Mouse (Mus musculus) kidney, embryonic 15.5 days (tissue): ENCODE results near the gene Srrm3. TPM values are rescaled to one million over a fixed set of nuclear protein-coding genes. Genes with fewer than 3 reads are reported as not detected.

Experiments used
- ATAC-seq: fragments of 200-750 bp; cut with Nextera tagmentation; replicated peaks from 2 replicates; pipeline ENCODE4 v1.8.0; 2017; ENCODE audit warnings: moderate TSS enrichment; ENCODE audit not compliant: low FRiP score
- H3K27ac ChIP-seq: fragments of 300-500 bp; sonication (generic); 2 replicates; pipeline ENCODE4 v1.5.1; 2015; ENCODE audit warnings: mild to moderate bottlenecking, inconsistent platforms
- H3K27me3 ChIP-seq: fragments of 300-500 bp; sonication (generic); 2 replicates; pipeline ENCODE4 v1.6.1; 2015; ENCODE audit warnings: inconsistent platforms
- H3K36me3 ChIP-seq: fragments of 300-500 bp; sonication (generic); 2 replicates; pipeline ENCODE4 v1.6.1; 2015; ENCODE audit warnings: inconsistent platforms
- H3K4me1 ChIP-seq: fragments of 300-500 bp; sonication (generic); 2 replicates; pipeline ENCODE4 v1.6.1; 2015; ENCODE audit warnings: inconsistent platforms
- H3K4me2 ChIP-seq: fragments of 300-500 bp; sonication (generic); 2 replicates; pipeline ENCODE4 v1.6.1; 2015; ENCODE audit warnings: moderate library complexity, mild to moderate bottlenecking, inconsistent platforms
- H3K4me3 ChIP-seq: fragments of 300-500 bp; sonication (generic); replicated peaks from 2 replicates; pipeline ENCODE4 v1.5.1; 2015; ENCODE audit warnings: mild to moderate bottlenecking, inconsistent platforms
- H3K9ac ChIP-seq: fragments of 300-500 bp; sonication (generic); 2 replicates; pipeline ENCODE4 v1.6.1; 2015; ENCODE audit warnings: mild to moderate bottlenecking, inconsistent platforms
- H3K9me3 ChIP-seq: fragments of 300-500 bp; sonication (generic); replicated peaks from 2 replicates; pipeline ENCODE4 v1.6.1; 2016; ENCODE audit warnings: inconsistent platforms
- WGBS: fragments of 180-500 bp; shearing (Covaris S2); methylation state at CpG from one replicate; pipeline ENCODE4 v1.1.7; 2015; ENCODE audit warnings: mixed read lengths; 5-methylcytosine and 5-hydroxymethylcytosine counted together
- polyA plus RNA-seq: library from polyadenylated mRNA; unstranded; fragments of >200 nt; fragmentation: Nextera tagmentation; extraction: Ambion mirVana; gene quantifications from 2 replicates; pipeline ENCODE4 v1.2.1, GENCODE M21; 2015

Srrm3 gene
- polyA plus RNA-seq, 1 experiment from 2014 or later = 1.2 TPM

DNA sequence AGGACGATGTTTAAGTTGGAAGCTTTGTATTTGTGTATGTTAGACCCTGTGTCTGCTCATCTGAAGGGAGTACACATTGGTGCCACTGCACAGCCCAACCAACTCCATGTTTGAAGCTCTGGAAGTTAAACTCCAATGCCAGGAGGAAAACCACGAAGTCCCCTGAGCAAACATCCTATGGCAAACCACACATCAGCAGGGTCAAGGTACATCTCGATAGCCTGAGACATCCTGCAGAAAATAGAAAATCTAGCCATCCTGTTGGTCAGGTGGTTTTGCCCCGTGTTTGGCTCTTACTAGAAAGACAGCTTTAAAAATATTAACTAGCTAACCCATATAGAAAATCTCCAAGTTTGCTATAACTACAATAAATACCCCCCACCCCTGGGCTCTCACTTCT lies 92.3 kb downstream of the Srrm3 start:
- H3K9me3 ChIP-seq = no peaks in the 10 kb centered on the region
- no peak for ATAC-seq
- no peak overlapping the region for H3K9ac ChIP-seq
- H3K4me2 ChIP-seq = no peak overlapping the region
- 71% methylated on average over 4 of the region's 4 CpGs for WGBS
- no peaks in the 10 kb centered on the region for H3K36me3 ChIP-seq
- H3K4me3 ChIP-seq = no peak overlapping the region
- no peak overlapping the region for H3K27ac ChIP-seq
- no peaks in the 10 kb centered on the region for H3K27me3 ChIP-seq
- peaks cover 5% of the 10 kb centered on the region; the same call in 1 of the 2 replicates for H3K4me1 ChIP-seq

DNA sequence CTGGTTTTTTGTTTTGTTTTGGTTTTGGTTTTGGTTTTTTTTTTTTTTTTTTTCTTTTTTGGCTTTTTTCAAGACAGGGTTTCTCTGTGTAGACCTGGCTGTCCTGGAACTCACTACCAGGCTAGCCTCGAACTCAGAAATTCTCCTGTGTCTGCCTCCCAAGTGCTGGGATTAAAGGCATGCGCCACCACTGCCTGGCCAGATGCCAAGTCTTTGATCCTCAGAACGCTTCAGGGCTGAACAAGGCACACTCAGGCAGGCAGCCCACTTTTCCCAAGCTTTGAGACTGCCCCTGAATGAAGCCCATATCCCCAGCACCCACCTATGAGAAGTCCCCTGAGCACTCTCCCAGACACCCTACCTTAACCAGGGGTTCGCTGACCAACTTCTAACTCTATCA lies 93.1 kb downstream of the Srrm3 start:
- H3K36me3 ChIP-seq = no peaks in the 10 kb centered on the region
- no peaks in the 10 kb centered on the region for H3K27me3 ChIP-seq
- no peaks in the 10 kb centered on the region for H3K9me3 ChIP-seq
- H3K4me3 ChIP-seq = no peak overlapping the region
- H3K4me1 ChIP-seq = peaks cover 5% of the 10 kb centered on the region; the same call in 1 of the 2 replicates
- ATAC-seq = no peak
- 63% methylated on average over 4 of the region's 4 CpGs for WGBS
- no peak overlapping the region for H3K27ac ChIP-seq
- H3K9ac ChIP-seq = no peak overlapping the region
- no peak overlapping the region for H3K4me2 ChIP-seq

DNA sequence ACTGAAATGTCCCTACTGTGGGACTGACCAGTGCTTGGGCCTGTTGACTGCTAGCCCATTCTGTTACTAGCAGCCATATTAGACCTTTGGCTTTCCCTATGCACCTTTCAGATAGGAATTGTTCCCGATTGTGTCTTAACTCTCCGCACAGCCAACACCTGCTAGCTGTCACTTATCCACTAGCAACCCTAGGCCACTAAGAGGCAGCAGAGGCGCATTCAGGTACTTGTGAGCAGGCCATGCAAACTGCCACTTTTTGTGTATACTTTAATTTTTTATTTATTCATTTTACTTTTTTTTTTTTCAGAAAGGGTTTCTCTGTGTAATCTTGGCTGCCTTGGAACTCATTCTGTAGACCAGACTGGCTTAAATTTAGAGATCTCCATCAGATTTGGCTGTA lies 94.0 kb downstream of the Srrm3 start:
- Histone ChIP-seq H3K27ac (no peak overlapping the region), H3K4me2 (no peak overlapping the region), H3K9me3 (no peaks in the 10 kb centered on the region), H3K9ac (no peak overlapping the region), H3K36me3 (no peaks in the 10 kb centered on the region; the same call in 1 of the 2 replicates), H3K4me1 (peaks cover 6% of the 10 kb centered on the region), H3K4me3 (no peak overlapping the region), H3K27me3 (no peaks in the 10 kb centered on the region)
- WGBS = 84% methylated on average over 3 of the region's 3 CpGs
- ATAC-seq = no peak

DNA sequence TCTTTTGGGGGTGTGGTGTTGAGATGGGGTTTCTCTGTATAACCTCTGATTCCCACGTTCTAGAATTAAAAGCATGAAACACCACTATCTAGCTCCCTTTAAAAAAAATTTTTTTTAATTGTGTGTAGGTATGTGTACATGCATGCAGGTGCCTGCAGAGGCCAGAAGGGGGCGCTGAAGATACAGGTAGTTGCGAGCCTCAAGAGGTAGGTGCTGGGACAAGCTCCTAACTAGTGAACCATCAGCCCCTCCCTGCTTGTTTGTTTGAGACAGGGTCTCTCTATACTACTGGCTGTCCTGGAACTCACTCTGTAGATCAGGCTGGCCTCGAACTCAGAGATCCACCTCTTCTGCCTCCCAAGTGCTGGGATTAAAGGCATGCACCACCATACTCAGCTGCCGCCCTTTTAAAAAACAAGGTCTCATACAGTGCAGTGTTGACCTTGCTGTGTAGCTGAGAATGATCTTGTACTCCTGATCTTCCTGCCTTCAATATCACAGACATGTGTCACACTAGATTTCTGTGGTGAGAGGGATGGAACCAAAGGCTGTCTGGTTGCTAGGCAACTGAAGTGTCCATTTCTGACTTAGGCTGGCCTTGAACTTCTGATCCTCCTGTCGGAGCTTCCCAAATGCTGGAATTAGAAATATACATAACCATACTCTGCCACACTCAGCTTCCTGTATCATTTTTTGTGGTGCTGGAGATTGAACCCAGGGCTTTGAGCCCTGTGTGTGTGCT lies 94.8 kb downstream of the Srrm3 start:
- Histone ChIP-seq H3K9me3 (no peaks in the 10 kb centered on the region), H3K4me1 (peaks cover 11% of the 10 kb centered on the region), H3K36me3 (peaks cover 7% of the 10 kb centered on the region), H3K9ac (no peak overlapping the region), H3K27ac (no peak overlapping the region), H3K27me3 (no peaks in the 10 kb centered on the region), H3K4me2 (no peak overlapping the region), H3K4me3 (no peak overlapping the region)
- ATAC-seq = no peak
- WGBS = 63% methylated on average over 6 of the region's 6 CpGs

DNA sequence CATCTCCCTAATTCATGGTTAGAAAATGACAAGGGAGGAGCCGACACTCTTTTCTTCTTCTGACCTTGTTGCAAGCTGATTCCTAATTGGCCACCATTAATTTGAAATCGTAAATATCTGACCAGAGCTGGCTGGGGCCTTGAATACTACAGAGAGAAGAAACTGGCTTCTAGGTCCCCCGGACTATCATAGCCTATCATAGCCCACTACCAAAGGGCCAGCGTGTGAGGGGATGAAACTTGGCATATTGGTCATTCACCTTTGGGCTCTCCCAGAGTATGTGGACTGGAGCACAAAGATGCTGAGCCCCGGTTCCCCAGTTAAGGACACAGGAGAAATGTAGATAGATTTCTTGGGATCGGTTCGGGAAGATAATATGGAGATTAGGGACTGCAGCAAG lies 96.4 kb downstream of the Srrm3 start:
- ATAC-seq = peak; percentile 15
- Histone ChIP-seq H3K9ac (0 out of 2 replicates have a peak overlapping the region, but pooled peaks have one; percentile 24), H3K4me3 (peak overlapping the region; percentile 46), H3K4me1 (peaks cover 19% of the 10 kb centered on the region), H3K27me3 (no peaks in the 10 kb centered on the region), H3K27ac (peak overlapping the region; percentile 79), H3K4me2 (peak overlapping the region; percentile 75), H3K9me3 (no peaks in the 10 kb centered on the region), H3K36me3 (peaks cover 20% of the 10 kb centered on the region)
- 26% methylated on average over 7 of the region's 7 CpGs for WGBS

DNA sequence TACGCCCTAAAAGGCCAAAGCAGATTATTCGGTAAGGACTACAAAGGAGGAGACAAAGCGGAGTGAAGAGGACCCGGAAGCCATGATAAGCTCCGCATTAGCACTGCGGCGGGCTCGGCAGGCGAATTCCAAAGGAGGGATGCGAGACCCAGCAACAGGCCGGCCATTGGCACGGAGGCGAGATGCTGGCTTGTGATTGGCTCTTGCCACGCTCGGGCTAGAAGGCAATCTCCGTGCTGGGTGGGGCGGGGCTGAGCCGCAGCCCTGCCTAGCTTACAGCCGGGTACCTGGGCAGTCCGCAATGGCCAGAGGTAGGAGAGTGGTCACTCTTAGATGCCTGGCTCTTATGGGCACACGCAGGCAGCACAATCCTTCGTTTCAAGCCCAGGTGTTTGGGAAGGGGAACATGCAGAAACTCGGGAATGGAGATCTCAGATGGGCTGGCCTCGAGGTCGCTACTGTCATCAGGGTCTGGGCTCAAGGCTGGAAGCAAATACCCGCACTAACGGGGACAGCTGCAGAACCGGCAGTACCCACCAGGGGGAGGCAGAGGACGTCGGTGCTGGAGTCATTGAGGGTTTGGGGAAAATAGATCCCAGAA lies 97.0 kb downstream of the Srrm3 start:
- Histone ChIP-seq H3K27me3 (no peaks in the 10 kb centered on the region), H3K9me3 (no peaks in the 10 kb centered on the region), H3K9ac (peak overlapping the region; percentile 31; the same call in 1 of the 2 replicates), H3K4me1 (peaks cover 19% of the 10 kb centered on the region), H3K27ac (peak overlapping the region; percentile 79), H3K4me2 (peak overlapping the region; percentile 75), H3K4me3 (peak overlapping the region; percentile 46), H3K36me3 (peaks cover 26% of the 10 kb centered on the region)
- peak; percentile 97 for ATAC-seq
- under 1% methylated on average over 30 of the region's 30 CpGs for WGBS

DNA sequence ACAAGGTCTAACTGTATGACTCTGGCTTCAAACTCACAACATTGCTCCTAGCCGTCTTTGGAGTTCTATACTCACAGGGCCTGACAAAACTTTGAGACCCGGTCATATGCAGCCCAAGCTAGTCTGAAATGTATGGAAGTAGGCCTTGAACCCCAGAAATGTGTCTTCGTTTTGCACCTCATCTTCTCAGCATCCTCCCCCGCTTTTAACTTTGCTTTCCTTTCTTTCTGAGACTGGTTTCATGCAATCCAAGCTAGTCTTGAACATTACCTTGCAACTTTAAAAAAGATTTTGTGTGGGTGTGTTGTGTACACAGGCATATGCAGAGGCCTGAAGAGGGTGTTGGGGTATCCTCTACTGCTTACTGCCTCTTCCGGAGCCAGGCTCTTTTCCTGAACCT lies 97.6 kb downstream of the Srrm3 start:
- Histone ChIP-seq H3K36me3 (peaks cover 31% of the 10 kb centered on the region), H3K9me3 (no peaks in the 10 kb centered on the region), H3K9ac (0 out of 2 replicates have a peak overlapping the region, but pooled peaks have one; percentile 31), H3K4me3 (peak overlapping the region; percentile 46; the same call in 1 of the 2 replicates), H3K4me2 (peak overlapping the region; percentile 75), H3K27ac (0 out of 2 replicates have a peak overlapping the region, but pooled peaks have one; percentile 79), H3K4me1 (peaks cover 19% of the 10 kb centered on the region), H3K27me3 (no peaks in the 10 kb centered on the region)
- ATAC-seq = no peak
- 69% methylated on average over 5 of the region's 5 CpGs for WGBS

DNA sequence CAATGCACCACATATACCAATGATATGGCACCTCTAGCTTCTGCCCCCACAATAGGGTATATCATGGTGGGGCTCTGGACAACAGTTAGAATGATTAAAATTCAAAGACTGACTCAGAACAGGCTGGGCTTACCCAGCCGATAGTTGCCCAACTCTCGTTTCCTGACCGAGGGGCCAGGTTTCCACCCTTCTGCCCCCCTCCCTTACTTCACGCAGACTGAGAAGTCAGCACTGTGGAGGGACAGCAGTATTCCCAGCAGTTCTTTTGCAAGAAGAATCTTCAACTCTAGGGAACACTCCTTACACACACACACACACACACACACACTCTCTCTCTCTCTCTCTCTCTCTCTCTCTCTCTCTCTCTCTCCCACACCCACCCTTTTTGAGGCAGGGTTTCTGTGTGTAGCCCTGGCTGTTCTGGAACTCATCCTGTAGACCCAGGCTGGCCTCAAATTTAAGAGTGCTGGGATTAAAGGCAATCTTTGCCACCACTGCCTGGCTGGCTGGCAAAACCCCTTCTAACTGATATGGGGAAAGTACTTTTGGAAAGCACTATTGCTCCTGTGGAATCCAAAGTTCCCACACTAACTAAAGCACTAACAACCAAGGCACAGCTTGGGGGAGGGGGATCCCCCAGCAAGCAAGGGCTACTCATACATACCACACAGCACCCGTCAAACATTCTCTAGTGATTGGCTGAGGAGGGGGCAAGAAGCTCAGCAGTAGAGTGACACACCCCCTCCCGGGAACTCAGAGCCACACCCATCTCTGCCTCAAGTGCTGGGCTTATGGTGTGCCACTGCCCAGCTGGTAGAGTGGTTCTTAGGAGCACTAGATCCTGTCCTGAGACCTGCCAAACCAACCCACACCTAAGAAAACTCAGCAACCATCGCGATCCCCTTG lies 98.9 kb downstream of the Srrm3 start:
- Histone ChIP-seq H3K36me3 (peaks cover 45% of the 10 kb centered on the region), H3K4me2 (no peak overlapping the region), H3K4me3 (no peak overlapping the region), H3K4me1 (peaks cover 19% of the 10 kb centered on the region), H3K9me3 (no peaks in the 10 kb centered on the region), H3K27ac (no peak overlapping the region), H3K27me3 (no peaks in the 10 kb centered on the region), H3K9ac (no peak overlapping the region)
- ATAC-seq = no peak
- WGBS = 64% methylated on average over 8 of the region's 8 CpGs

DNA sequence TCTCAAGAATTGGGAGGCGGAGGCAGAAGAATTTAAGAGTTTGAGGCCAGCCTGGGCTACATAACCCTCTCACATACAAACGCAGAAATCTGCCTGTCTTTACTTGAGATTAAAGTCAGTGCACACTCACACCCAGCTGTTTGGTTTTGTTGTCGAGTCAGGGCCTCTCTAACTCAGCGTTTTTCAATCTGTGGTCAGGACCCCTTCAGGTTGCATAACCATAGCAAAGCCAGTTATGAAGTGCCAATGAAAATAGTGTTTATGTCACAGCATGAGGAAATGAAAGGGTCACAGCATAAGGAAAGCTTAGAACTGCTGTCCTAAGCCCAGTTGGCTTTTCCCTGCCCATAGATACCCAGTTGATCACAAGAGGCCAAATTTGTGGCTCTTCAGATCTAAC lies 100.2 kb downstream of the Srrm3 start:
- WGBS = 76% methylated on average over 4 of the region's 4 CpGs
- H3K27ac ChIP-seq = peak overlapping the region; percentile 24; the same call in 1 of the 2 replicates
- peaks cover 57% of the 10 kb centered on the region for H3K36me3 ChIP-seq

DNA sequence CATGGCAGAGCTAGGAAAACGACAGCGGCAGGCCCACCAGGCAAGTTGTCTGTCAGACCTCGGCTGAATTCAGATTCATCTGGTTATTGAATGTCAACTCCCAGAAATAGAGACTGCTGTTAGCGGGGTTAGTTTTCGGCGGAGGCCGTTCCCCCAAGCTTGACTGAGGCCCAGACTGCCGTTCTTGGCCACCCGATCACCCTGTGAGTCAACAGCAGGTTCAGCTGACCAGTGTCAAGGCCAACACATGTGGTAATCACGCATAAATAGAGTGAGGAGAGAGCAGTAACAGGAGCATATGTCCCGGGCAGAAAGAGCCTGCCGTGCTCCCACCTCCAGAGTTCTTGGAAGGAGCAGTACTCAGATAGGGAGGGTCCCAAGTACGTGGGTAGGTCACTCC lies 100.6 kb downstream of the Srrm3 start:
- peaks cover 19% of the 10 kb centered on the region for H3K4me1 ChIP-seq
- no peak overlapping the region for H3K4me3 ChIP-seq
- peak overlapping the region; percentile 24; the same call in 1 of the 2 replicates for H3K27ac ChIP-seq
- no peaks in the 10 kb centered on the region for H3K27me3 ChIP-seq
- H3K36me3 ChIP-seq = peaks cover 59% of the 10 kb centered on the region
- no peak overlapping the region for H3K4me2 ChIP-seq
- H3K9ac ChIP-seq = no peak overlapping the region
- no peaks in the 10 kb centered on the region for H3K9me3 ChIP-seq
- no peak for ATAC-seq
- WGBS = 70% methylated on average over 13 of the region's 13 CpGs

More for the DNA sequence above, 100.2 kb downstream of the Srrm3 start:
- no peaks in the 10 kb centered on the region for H3K27me3 ChIP-seq
- no peak for ATAC-seq
- H3K9ac ChIP-seq = no peak overlapping the region
- H3K9me3 ChIP-seq = no peaks in the 10 kb centered on the region
- H3K4me1 ChIP-seq = peaks cover 19% of the 10 kb centered on the region
- H3K4me3 ChIP-seq = no peak overlapping the region
- H3K4me2 ChIP-seq = no peak overlapping the region

DNA sequence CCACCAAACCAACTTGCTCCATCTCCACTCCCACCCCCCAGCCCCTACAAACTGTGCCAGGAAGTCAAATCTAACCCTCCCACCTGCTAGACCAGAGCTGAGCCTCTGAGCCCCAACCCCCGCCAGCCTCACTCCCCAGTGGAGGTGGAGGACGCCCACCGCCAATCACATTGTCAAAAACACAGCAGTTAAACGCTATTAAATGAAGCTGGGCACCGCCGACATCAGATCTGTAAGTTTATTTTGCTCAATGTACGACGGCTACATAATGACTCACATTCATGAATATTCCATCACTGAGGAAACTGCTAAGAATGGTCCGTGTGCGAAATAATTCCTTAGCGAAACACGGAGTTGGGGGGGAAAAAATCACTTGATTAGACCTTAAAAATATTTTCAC lies 101.5 kb downstream of the Srrm3 start:
- no peak overlapping the region for H3K9ac ChIP-seq
- H3K4me3 ChIP-seq = no peak overlapping the region
- WGBS = 78% methylated on average over 12 of the region's 12 CpGs
- no peaks in the 10 kb centered on the region for H3K9me3 ChIP-seq
- H3K4me1 ChIP-seq = peaks cover 16% of the 10 kb centered on the region
- peaks cover 64% of the 10 kb centered on the region for H3K36me3 ChIP-seq
- no peaks in the 10 kb centered on the region for H3K27me3 ChIP-seq
- H3K27ac ChIP-seq = no peak overlapping the region
- ATAC-seq = no peak
- no peak overlapping the region for H3K4me2 ChIP-seq

DNA sequence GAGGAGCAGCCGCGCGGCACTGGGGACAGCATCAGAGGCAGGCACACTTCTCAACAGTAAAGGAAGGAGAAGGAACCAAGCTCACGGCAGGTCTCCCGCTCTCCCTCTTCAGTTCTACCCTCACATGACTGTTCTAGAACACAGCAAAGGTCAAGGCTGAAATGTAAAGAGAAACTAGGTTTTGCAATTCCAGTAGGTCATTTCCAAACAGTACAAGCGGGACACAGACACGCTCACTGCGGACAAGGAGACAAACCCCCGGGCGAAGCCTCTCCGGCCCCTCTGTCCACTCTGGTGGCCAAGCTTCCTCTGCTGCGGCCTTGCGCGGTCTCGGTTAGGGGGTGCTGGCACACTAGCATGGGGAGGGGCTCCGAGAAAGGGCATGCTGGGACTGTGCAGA lies 102.3 kb downstream of the Srrm3 start:
- peaks cover 16% of the 10 kb centered on the region for H3K4me1 ChIP-seq
- H3K9ac ChIP-seq = no peak overlapping the region
- H3K9me3 ChIP-seq = no peaks in the 10 kb centered on the region
- no peak overlapping the region for H3K4me3 ChIP-seq
- no peak overlapping the region for H3K27ac ChIP-seq
- no peak for ATAC-seq
- H3K36me3 ChIP-seq = peaks cover 67% of the 10 kb centered on the region
- H3K27me3 ChIP-seq = no peaks in the 10 kb centered on the region
- 88% methylated on average over 16 of the region's 16 CpGs for WGBS
- no peak overlapping the region for H3K4me2 ChIP-seq
